Mouse (Mus musculus): Measurements from ENCODE around the gene Klhl21. TPM values are rescaled to one million over a fixed set of nuclear protein-coding genes. Genes with fewer than 3 reads are reported as not detected.

Gene Klhl21
- polyA plus RNA-seq, 1 experiment from 2014 or later, result 4.2 TPM

GRCm38 (mm10) chr4:151992091-151992490, 16.5 kb upstream of the Klhl21 start:
- ATAC-seq, result no peak
- no peak for TF ChIP-seq CTCF (IDR thresholded peaks at IDR 0.05; ENCODE audit: low read depth)
- no peak for TF ChIP-seq EP300 (IDR thresholded peaks at IDR 0.05; ENCODE audit: low read depth)
- Histone ChIP-seq H3K27me3 (ENCODE audit: insufficient read depth, low read length) (peaks cover 5% of the 10 kb centered on the region), H3K9me3 (ENCODE audit: low read length) (no peaks in the 10 kb centered on the region), H3K27ac (ENCODE audit: low read depth) (no peak overlapping the region), H3K9ac (replicated peaks) (no peak overlapping the region), H3K4me1 (ENCODE audit: insufficient read depth) (peaks cover 23% of the 10 kb centered on the region), H3K4me3 (ENCODE audit: low read depth, low read length) (no peak overlapping the region), H3K4me2 (ENCODE audit: low read depth, low read length) (no peak overlapping the region), H3K36me3 (replicated peaks; ENCODE audit: insufficient read depth, low read length) (peaks cover 14% of the 10 kb centered on the region)
- no peak for DNase-seq
- WGBS (ENCODE audit: insufficient replicate concordance), result 87% methylated on average over 9 of the region's 9 CpGs

GRCm38 (mm10) chr4:151993035-151993434, 15.6 kb upstream of the Klhl21 start:
- H3K9ac ChIP-seq (replicated peaks), result no peak overlapping the region
- H3K4me1 ChIP-seq (ENCODE audit: insufficient read depth), result peaks cover 27% of the 10 kb centered on the region

GRCm38 (mm10) chr4:151994228-151995171, 14.1 kb upstream of the Klhl21 start:
- H3K9me3 ChIP-seq (ENCODE audit: low read length), result no peaks in the 10 kb centered on the region
- peak overlapping the region; percentile 97 for H3K4me3 ChIP-seq (ENCODE audit: low read depth, low read length)
- peak overlapping the region; percentile 95 for H3K9ac ChIP-seq (replicated peaks)
- H3K4me2 ChIP-seq (ENCODE audit: low read depth, low read length), result peak overlapping the region; percentile 100
- WGBS (ENCODE audit: insufficient replicate concordance), result 5% methylated on average over 55 of the region's 61 CpGs
- TF ChIP-seq CTCF (IDR thresholded peaks at IDR 0.05; ENCODE audit: low read depth) (no peak), EP300 (IDR thresholded peaks at IDR 0.05; ENCODE audit: low read depth) (peak; percentile 80)
- H3K27me3 ChIP-seq (ENCODE audit: insufficient read depth, low read length), result peaks cover 5% of the 10 kb centered on the region
- peaks cover 17% of the 10 kb centered on the region for H3K4me1 ChIP-seq (ENCODE audit: insufficient read depth)
- ATAC-seq (no peak), DNase-seq (peak; percentile 60)
- peak overlapping the region; percentile 78; the same call in 1 of the 2 replicates for H3K27ac ChIP-seq (ENCODE audit: low read depth)
- H3K36me3 ChIP-seq (replicated peaks; ENCODE audit: insufficient read depth, low read length), result peaks cover 14% of the 10 kb centered on the region

More at GRCm38 (mm10) chr4:151993035-151993434, 15.6 kb upstream of the Klhl21 start:
- no peaks in the 10 kb centered on the region for H3K9me3 ChIP-seq (ENCODE audit: low read length)
- DNase-seq, result no peak
- H3K4me2 ChIP-seq (ENCODE audit: low read depth, low read length), result no peak overlapping the region
- ATAC-seq, result no peak
- TF ChIP-seq EP300 (IDR thresholded peaks at IDR 0.05; ENCODE audit: low read depth) (no peak), CTCF (IDR thresholded peaks at IDR 0.05; ENCODE audit: low read depth) (no peak)
- no peak overlapping the region for H3K4me3 ChIP-seq (ENCODE audit: low read depth, low read length)
- peaks cover 5% of the 10 kb centered on the region for H3K27me3 ChIP-seq (ENCODE audit: insufficient read depth, low read length)
- H3K36me3 ChIP-seq (replicated peaks; ENCODE audit: insufficient read depth, low read length), result peaks cover 14% of the 10 kb centered on the region
- no peak overlapping the region for H3K27ac ChIP-seq (ENCODE audit: low read depth)
- WGBS (ENCODE audit: insufficient replicate concordance), result 70% methylated on average over 6 of the region's 6 CpGs

- ATAC-seq (peak; percentile 2), DNase-seq (no peak)
- Histone ChIP-seq H3K4me3 (ENCODE audit: low read depth, low read length) (peak overlapping the region; percentile 97), H3K36me3 (replicated peaks; ENCODE audit: insufficient read depth, low read length) (peaks cover 14% of the 10 kb centered on the region), H3K27me3 (ENCODE audit: insufficient read depth, low read length) (peaks cover 5% of the 10 kb centered on the region), H3K9me3 (ENCODE audit: low read length) (no peaks in the 10 kb centered on the region), H3K4me2 (ENCODE audit: low read depth, low read length) (peak overlapping the region; percentile 100), H3K27ac (ENCODE audit: low read depth) (peak overlapping the region; percentile 78), H3K4me1 (ENCODE audit: insufficient read depth) (peaks cover 17% of the 10 kb centered on the region), H3K9ac (replicated peaks) (peak overlapping the region; percentile 95)
- 2% methylated on average over 47 of the region's 111 CpGs for WGBS (ENCODE audit: insufficient replicate concordance)
- no peak for TF ChIP-seq EP300 (IDR thresholded peaks at IDR 0.05; ENCODE audit: low read depth)
- no peak for TF ChIP-seq CTCF (IDR thresholded peaks at IDR 0.05; ENCODE audit: low read depth)
Observed at GRCm38 (mm10) chr4:151995371-151996172, 13.0 kb upstream of the Klhl21 start.

- ATAC-seq (peak; percentile 96), DNase-seq (peak; percentile 99)
- Histone ChIP-seq H3K27ac (ENCODE audit: low read depth) (peak within 1 kb of the TSS; percentile 98), H3K9me3 (ENCODE audit: low read length) (no peaks in the 10 kb centered on the region), H3K27me3 (ENCODE audit: insufficient read depth, low read length) (peaks cover 5% of the 10 kb centered on the region), H3K4me2 (ENCODE audit: low read depth, low read length) (peak within 1 kb of the TSS; percentile 100), H3K4me3 (ENCODE audit: low read depth, low read length) (peak within 1 kb of the TSS; percentile 97), H3K9ac (replicated peaks) (peak within 1 kb of the TSS; percentile 95), H3K36me3 (replicated peaks; ENCODE audit: insufficient read depth, low read length) (peaks cover 8% of the 10 kb centered on the region), H3K4me1 (ENCODE audit: insufficient read depth) (peaks cover 17% of the 10 kb centered on the region)
- 2% methylated on average over 58 of the region's 94 CpGs for WGBS (ENCODE audit: insufficient replicate concordance)
- TF ChIP-seq EP300 (IDR thresholded peaks at IDR 0.05; ENCODE audit: low read depth), result no peak
- TF ChIP-seq CTCF (IDR thresholded peaks at IDR 0.05; ENCODE audit: low read depth), result no peak
Observed at GRCm38 (mm10) chr4:151996173-151996950, 12.2 kb upstream of the Klhl21 start, which contains the start of gene Phf13. TSS of gene Phf13 (minus strand) at chr4:151996258.
